Mouse (Mus musculus) heart, embryonic 14.5 days (tissue): ENCODE measurements around the gene Gas6. TPM values are rescaled to one million over a fixed set of nuclear protein-coding genes. Genes with fewer than 3 reads are reported as not detected.
A peak's percentile ranks its signal among the peaks of the same experiment; 100 is the strongest.

Experiments used
- ATAC-seq: fragments of 200-750 bp; cut with Nextera tagmentation; 2 replicates; pipeline ENCODE4 v1.8.0; 2017; ENCODE audit warnings: low read depth, moderate TSS enrichment; ENCODE audit not compliant: insufficient number of reproducible peaks, insufficient read depth, low FRiP score
- H3K27ac ChIP-seq, 2 experiments: fragments of 200-500 bp in 1 of 2; fragments of 300-500 bp in 1 of 2; sonication (generic) in 1 of 2; replicated peaks in 1 of 2; 2 replicates each; pipeline ENCODE4 v1.5.1; 2012 to 2014; ENCODE audit warnings: low read depth in 2 of 2, low read length in 2 of 2, control low read depth in 1 of 2, mild to moderate bottlenecking in 1 of 2, mixed read lengths in 1 of 2; ENCODE audit not compliant: control insufficient read depth in 1 of 2, insufficient read depth in 1 of 2
- H3K27me3 ChIP-seq: fragments of 300-500 bp; sonication (generic); 2 replicates; pipeline ENCODE4 v1.6.1; 2014; ENCODE audit warnings: mild to moderate bottlenecking, low read length, control low read depth; ENCODE audit not compliant: control insufficient read depth, insufficient read depth
- H3K36me3 ChIP-seq: fragments of 300-500 bp; sonication (generic); 2 replicates; pipeline ENCODE4 v1.6.1; 2014; ENCODE audit warnings: mild to moderate bottlenecking, control low read depth, low read length, mixed read lengths; ENCODE audit not compliant: control insufficient read depth, insufficient read depth
- H3K4me1 ChIP-seq, 2 experiments: fragments of 200-500 bp in 1 of 2; fragments of 300-500 bp in 1 of 2; sonication (generic) in 1 of 2; 2 replicates each; pipeline ENCODE4 v1.6.1; 2012 to 2014; ENCODE audit warnings: low read length in 2 of 2, control low read depth in 1 of 2, mixed read lengths in 1 of 2; ENCODE audit not compliant: control insufficient read depth in 2 of 2, insufficient read depth in 2 of 2
- H3K4me2 ChIP-seq: fragments of 300-500 bp; sonication (generic); 2 replicates; pipeline ENCODE4 v1.6.1; 2014; ENCODE audit warnings: mild to moderate bottlenecking, low read length
- H3K4me3 ChIP-seq, 2 experiments: fragments of 200-500 bp in 1 of 2; fragments of 300-500 bp in 1 of 2; sonication (generic) in 1 of 2; 2 replicates each; pipeline ENCODE4 v1.5.1; 2012 to 2014; ENCODE audit warnings: low read length in 2 of 2, mild to moderate bottlenecking in 2 of 2, control low read depth in 1 of 2, low read depth in 1 of 2, moderate library complexity in 1 of 2; ENCODE audit not compliant: control insufficient read depth in 1 of 2, insufficient read depth in 1 of 2
- H3K9ac ChIP-seq: fragments of 300-500 bp; sonication (generic); 2 replicates; pipeline ENCODE4 v1.6.1; 2014; ENCODE audit warnings: mild to moderate bottlenecking, low read length
- H3K9me3 ChIP-seq: fragments of 300-500 bp; sonication (generic); 2 replicates; pipeline ENCODE4 v1.6.1; 2016; ENCODE audit warnings: low read length, control low read depth; ENCODE audit not compliant: control insufficient read depth
- WGBS: fragments of 180-500 bp; shearing (Covaris S2); extraction: QIAGEN DNeasy Blood & Tissue Kit; methylation state at CpG from one replicate; pipeline ENCODE4 v1.1.7; 2014; 5-methylcytosine and 5-hydroxymethylcytosine counted together
- polyA plus RNA-seq: library from polyadenylated mRNA; unstranded; fragments of >200 nt; fragmentation: Nextera tagmentation; extraction: Ambion mirVana; gene quantifications from 2 replicates; pipeline ENCODE4 v1.2.1, GENCODE M21; 2014

Gas6 gene
- polyA plus RNA-seq, 1 experiment from 2014 or later = 123 TPM

DNA sequence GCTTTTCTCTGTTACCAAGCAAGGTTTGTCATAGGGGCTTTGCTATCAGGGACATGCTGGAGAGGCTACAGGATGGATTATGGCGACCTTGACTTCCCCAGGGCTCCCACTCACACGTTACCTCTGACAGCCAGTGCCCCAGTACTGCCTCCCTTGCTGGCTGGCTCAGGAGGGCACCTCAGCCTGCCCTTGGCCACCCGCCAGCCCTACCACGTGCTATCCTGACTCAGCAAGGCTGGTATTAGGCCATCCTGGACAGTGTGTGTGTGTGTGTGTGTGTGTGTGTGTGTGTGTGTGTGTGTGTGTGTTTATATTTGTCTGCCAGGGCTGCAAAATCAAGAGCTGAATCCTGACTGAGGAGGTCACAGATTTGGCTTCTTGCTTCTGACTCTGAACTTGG lies 12.6 kb upstream of the Gas6 start:
- peak; percentile 75; the same call in 1 of the 2 replicates for ATAC-seq
- H3K4me1 ChIP-seq = peaks cover 6 to 14% of the 10 kb centered on the region in 2 experiments
- H3K4me3 ChIP-seq = no peak overlapping the region
- H3K9me3 ChIP-seq = no peaks in the 10 kb centered on the region
- no peaks in the 10 kb centered on the region for H3K36me3 ChIP-seq
- H3K27me3 ChIP-seq = peaks cover 13% of the 10 kb centered on the region
- H3K4me2 ChIP-seq = no peak overlapping the region
- no peak overlapping the region for H3K9ac ChIP-seq
- WGBS = 29% methylated on average over 4 of the region's 4 CpGs
- H3K27ac ChIP-seq = peak overlapping the region in 1 of 2 experiments; percentile 37; a peak in 1 of 4 replicates

DNA sequence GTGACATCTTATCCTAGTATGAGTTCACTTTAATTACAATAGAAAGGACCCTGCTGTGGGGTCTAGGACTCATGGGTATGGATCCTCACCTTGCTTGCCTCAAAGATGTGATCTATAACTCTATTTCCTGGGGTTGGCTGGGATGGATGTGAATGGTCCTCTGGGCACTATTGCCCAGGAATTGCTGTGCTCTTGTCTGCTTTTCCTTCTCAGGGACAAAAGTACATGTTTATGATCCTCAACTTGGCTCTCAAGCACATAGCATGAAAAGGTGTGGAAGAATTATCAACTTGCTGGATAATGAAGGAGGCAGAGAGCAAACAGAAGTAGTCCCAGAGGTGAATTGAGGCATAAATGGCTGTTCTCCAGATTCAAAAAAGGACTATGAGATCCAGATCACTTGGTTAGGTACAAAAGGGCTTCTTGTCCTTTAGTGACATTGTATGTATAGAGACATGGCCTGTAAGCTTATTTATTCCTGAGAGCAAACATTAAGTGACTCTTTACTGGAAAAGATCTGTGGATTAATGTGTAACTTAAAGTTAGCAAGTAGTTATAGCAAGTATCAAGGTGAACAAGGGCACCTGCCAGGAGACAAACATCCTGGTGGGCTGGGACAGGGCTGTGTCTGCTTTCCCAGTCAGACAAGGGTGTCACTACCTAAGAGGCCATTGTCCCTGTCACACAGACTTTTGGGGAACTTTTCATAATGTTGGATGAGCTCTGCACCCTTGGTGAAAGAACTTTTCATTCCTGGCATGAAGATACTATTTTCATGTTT lies 10.8 kb upstream of the Gas6 start:
- H3K27me3 ChIP-seq = peaks cover 13% of the 10 kb centered on the region
- no peak overlapping the region for H3K4me2 ChIP-seq
- H3K9ac ChIP-seq = no peak overlapping the region
- H3K36me3 ChIP-seq = no peaks in the 10 kb centered on the region
- no peak overlapping the region for H3K27ac ChIP-seq
- no peak overlapping the region for H3K4me3 ChIP-seq
- H3K9me3 ChIP-seq = no peaks in the 10 kb centered on the region; the same call in 1 of the 2 replicates
- ATAC-seq = no peak
- peaks cover 6 to 14% of the 10 kb centered on the region in 2 experiments for H3K4me1 ChIP-seq

DNA sequence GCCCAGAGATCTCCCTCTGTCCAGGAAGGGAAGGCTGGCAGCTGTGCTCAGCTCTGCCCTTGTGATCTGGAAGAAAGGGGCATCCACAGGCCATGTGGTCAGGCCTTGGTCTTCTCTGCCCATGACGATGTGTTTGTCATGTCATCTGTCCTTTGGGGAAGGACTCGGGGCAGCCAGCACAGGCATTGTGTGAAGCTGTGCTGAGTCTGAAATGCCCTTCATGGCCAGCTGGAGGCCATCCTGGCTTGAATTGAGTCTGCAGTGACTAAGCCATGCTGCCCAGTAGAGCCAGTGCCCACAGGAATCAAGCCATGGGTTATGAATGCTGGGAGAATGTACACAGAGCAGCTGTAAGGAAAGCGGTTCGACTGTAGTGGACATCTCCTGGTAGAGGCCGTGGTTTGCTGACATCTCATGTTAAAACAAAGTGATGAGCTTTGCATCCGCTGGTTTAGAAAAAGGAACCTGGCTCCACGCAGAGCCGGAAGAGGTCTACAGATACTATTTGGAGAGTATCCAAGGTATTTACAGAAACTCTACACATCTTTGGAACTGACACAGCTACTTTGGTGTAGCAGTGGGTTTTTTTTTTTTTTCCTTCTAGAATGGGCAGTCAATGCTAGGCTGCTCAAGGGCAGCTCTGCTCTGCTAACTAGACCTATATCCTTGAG lies 9.8 kb upstream of the Gas6 start:
- Histone ChIP-seq H3K36me3 (no peaks in the 10 kb centered on the region), H3K9ac (no peak overlapping the region), H3K4me2 (no peak overlapping the region), H3K27ac (no peak overlapping the region), H3K9me3 (no peaks in the 10 kb centered on the region; the same call in 1 of the 2 replicates), H3K27me3 (peaks cover 9% of the 10 kb centered on the region; the same call in 1 of the 2 replicates), H3K4me3 (no peak overlapping the region), H3K4me1 (peaks cover 6 to 14% of the 10 kb centered on the region in 2 experiments)
- WGBS = 71% methylated on average over 8 of the region's 8 CpGs
- no peak for ATAC-seq

DNA sequence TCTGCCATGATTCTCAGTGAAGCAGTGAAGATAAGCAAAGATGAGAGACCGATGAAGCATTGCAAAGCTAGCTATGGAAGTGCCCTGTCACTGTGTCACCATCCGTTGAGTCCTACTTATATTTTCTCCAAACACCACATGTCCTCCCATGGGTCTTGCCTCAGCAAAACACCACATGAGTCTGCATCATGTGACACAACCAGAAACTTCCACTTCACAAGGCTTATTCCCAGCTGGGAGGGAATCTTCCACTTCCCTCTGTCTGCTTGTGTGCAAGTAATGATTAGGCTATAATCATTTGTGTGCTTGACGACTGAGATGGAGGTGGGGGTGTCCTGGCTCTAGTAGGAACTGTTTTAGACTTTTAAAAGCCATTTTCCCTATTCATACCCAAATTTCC lies 6.9 kb upstream of the Gas6 start:
- Histone ChIP-seq H3K4me2 (no peak overlapping the region), H3K27ac (no peak overlapping the region), H3K9ac (no peak overlapping the region), H3K9me3 (no peaks in the 10 kb centered on the region; the same call in 1 of the 2 replicates), H3K4me3 (no peak overlapping the region), H3K27me3 (peaks cover 5% of the 10 kb centered on the region; the same call in 1 of the 2 replicates), H3K4me1 (peaks cover 0 to 2% of the 10 kb centered on the region in 2 experiments; a peak in 2 of 4 replicates), H3K36me3 (no peaks in the 10 kb centered on the region)
- WGBS = 76% methylated on average over 3 of the region's 3 CpGs
- ATAC-seq = no peak

DNA sequence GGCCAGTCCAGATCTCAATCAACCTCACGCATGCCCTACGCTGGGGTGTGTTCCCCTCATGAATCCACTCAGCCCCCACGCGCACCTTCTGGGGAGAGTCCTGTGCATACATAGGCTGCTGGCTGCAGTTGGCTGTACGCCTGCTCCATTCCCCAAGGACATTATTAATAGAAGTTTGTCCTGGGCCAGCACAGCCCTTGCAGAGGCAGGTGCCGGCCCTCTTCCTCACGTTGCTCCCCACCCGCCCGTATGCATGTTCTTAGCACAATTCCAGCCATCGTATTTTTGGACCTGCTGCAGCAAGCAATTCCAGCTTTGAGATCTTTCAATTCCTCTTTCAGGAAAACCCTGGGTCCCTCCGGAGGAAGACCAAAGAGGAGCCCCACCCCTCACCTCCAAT lies 1.3 kb downstream of the Gas6 start:
- H3K4me1 ChIP-seq = peaks cover 39 to 49% of the 10 kb centered on the region in 2 experiments
- peak; percentile 64 for ATAC-seq
- H3K9ac ChIP-seq = peak overlapping the region; percentile 95
- no peaks in the 10 kb centered on the region for H3K9me3 ChIP-seq
- H3K27me3 ChIP-seq = no peaks in the 10 kb centered on the region; the same call in 1 of the 2 replicates
- peak overlapping the region; percentile 79 for H3K4me3 ChIP-seq
- peak overlapping the region; percentile 77 to 86 for H3K27ac ChIP-seq
- peak overlapping the region; percentile 71 for H3K4me2 ChIP-seq
- WGBS = 10% methylated on average over 11 of the region's 11 CpGs
- peaks cover 27% of the 10 kb centered on the region for H3K36me3 ChIP-seq

DNA sequence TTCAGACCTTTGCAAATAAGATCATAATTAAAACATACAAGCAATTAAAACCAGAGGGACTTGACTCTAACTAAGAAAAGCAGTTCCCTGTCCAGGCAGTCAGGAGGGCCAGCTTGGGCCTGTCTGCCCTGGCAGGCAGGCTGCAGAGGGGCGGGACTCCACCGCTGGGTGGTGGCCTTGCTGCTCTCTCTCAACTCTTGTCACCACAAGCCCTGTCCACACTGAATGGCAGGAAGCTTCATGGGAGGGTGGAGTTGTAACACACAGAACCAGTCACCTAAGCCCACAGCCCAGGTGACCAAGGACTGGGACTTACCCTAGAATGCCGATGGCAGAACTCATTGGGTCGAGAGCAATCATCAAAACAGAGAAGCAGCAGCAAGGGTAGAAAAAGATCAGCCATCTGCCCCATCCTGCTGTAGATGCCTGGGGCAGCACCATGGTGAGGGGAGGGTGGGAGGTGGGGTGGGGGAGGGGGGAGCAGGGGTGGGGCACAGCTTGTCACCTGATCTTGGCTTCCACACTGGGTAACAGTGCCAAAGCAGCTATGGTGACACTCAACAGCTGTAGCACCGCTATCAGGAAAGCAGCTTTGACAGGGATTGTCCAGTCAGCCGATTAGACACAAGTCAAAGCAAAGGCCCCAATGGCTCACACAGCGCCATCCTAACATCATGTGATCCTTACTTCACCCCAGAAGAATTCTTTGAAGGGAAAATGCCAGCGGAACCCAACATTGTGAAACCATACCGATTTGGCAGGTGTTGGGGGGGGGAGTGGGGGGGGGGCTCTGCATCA lies 1.9 kb downstream of the Gas6 start:
- peak; percentile 80 for ATAC-seq
- 16% methylated on average over 8 of the region's 9 CpGs for WGBS
- Histone ChIP-seq H3K9ac (peak overlapping the region; percentile 44; the same call in 1 of the 2 replicates), H3K4me1 (peaks cover 39 to 49% of the 10 kb centered on the region in 2 experiments), H3K4me3 (peak overlapping the region; percentile 79), H3K9me3 (no peaks in the 10 kb centered on the region), H3K36me3 (peaks cover 29% of the 10 kb centered on the region), H3K27me3 (no peaks in the 10 kb centered on the region; the same call in 1 of the 2 replicates), H3K27ac (peak overlapping the region; percentile 77 to 86), H3K4me2 (peak overlapping the region; percentile 71)

DNA sequence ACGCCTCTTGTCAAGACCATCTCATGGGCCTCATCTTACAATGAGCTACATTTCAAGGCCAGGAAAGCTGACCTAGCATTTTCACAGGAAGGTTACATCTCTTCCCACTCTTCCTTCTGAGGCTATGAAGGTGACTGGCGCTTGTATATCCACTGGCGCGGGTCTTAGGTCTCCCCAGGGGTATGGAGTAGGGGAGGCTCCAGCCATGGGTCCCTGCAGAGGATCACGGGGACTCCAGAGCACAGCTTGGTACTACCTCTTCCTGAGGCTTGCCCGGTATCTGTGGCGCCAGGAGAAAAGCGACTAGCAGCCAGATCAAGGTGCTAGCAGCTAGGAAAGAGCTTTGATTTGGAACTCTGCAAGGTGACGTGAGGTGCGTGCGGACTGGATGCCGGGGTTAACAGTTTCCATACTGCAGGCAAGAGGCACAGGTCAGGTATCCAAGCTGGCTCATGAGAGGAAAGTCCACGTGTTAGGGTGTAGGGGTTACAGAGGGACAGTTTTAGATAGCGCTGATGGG lies 2.7 kb downstream of the Gas6 start:
- ATAC-seq = no peak

More for the DNA sequence above, 2.7 kb downstream of the Gas6 start:
- Histone ChIP-seq H3K36me3 (peaks cover 29% of the 10 kb centered on the region), H3K4me3 (peak overlapping the region in 1 of 2 experiments; percentile 15; a peak in 1 of 4 replicates), H3K4me1 (peaks cover 39 to 55% of the 10 kb centered on the region in 2 experiments), H3K9me3 (no peaks in the 10 kb centered on the region), H3K27me3 (no peaks in the 10 kb centered on the region; the same call in 1 of the 2 replicates), H3K4me2 (peak overlapping the region; percentile 71), H3K27ac (peak overlapping the region in 1 of 2 experiments; percentile 86; a peak in 2 of 4 replicates), H3K9ac (peak overlapping the region; percentile 44; the same call in 1 of the 2 replicates)
- 75% methylated on average over 14 of the region's 14 CpGs for WGBS
